Mouse (Mus musculus) embryonic facial prominence, embryonic 12.5 days (tissue): Measurements from ENCODE around the gene G6pc. TPM values are rescaled to one million over a fixed set of nuclear protein-coding genes. Genes with fewer than 3 reads are reported as not detected.

ENCODE experiments used
- ATAC-seq: fragments of 200-750 bp; cut with Nextera tagmentation; 2 replicates; pipeline ENCODE4 v1.8.0; 2017; ENCODE audit not compliant: insufficient number of reproducible peaks, insufficient read depth, low FRiP score, low TSS enrichment
- H3K27ac ChIP-seq: fragments of 300-500 bp; sonication (generic); 2 replicates; pipeline ENCODE4 v1.5.1; 2016; ENCODE audit warnings: mild to moderate bottlenecking
- H3K27me3 ChIP-seq: fragments of 300-500 bp; sonication (generic); 2 replicates; pipeline ENCODE4 v1.6.1; 2016; ENCODE audit warnings: mild to moderate bottlenecking, moderate library complexity
- H3K36me3 ChIP-seq: fragments of 300-500 bp; sonication (generic); 2 replicates; pipeline ENCODE4 v1.6.1; 2016; ENCODE audit warnings: mild to moderate bottlenecking
- H3K4me1 ChIP-seq: fragments of 300-500 bp; sonication (generic); 2 replicates; pipeline ENCODE4 v1.6.1; 2016
- H3K4me2 ChIP-seq: fragments of 300-500 bp; sonication (generic); replicated peaks from 2 replicates; pipeline ENCODE4 v1.6.1; 2016; ENCODE audit warnings: mild to moderate bottlenecking, moderate library complexity
- H3K4me3 ChIP-seq: fragments of 300-500 bp; sonication (generic); 2 replicates; pipeline ENCODE4 v1.5.1; 2016; ENCODE audit warnings: mild to moderate bottlenecking
- H3K9ac ChIP-seq: fragments of 300-500 bp; sonication (generic); 2 replicates; pipeline ENCODE4 v1.6.1; 2016; ENCODE audit warnings: mild to moderate bottlenecking, moderate library complexity
- H3K9me3 ChIP-seq: fragments of 300-500 bp; sonication (generic); 2 replicates; pipeline ENCODE4 v1.6.1; 2016; ENCODE audit warnings: mild to moderate bottlenecking, moderate library complexity
- WGBS: fragments of 180-500 bp; shearing (Covaris S2); methylation state at CpG from one replicate; pipeline ENCODE4 v1.1.7; 2016; 5-methylcytosine and 5-hydroxymethylcytosine counted together
- polyA plus RNA-seq: library from polyadenylated mRNA; unstranded; fragments of >200 nt; fragmentation: Nextera tagmentation; extraction: Ambion mirVana; gene quantifications from 2 replicates; pipeline ENCODE4 v1.2.1, GENCODE M21; 2016

The G6pc gene
- polyA plus RNA-seq, 1 experiment from 2014 or later = not detected

DNA sequence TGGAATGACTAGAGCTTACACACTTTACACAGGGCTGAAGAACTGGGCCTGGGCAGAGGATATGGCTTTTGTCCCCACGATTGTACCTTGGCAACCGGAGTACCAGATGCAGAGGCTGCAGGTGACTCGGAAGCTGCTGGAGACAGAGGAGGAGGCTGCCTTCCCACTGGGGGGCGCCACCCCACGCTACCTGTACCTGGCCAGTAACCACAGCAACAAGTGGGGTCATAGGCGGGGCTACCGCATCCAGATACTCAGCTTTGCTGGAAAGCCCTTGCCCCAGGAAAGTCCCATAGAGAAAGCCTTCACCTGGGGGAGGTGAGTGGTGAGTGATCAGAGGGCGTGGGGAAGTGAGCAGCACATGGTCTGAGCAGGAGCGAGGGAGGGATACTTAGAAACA, 31.7 kb upstream of the G6pc start:
- Histone ChIP-seq H3K36me3 (no peaks in the 10 kb centered on the region), H3K9ac (no peak overlapping the region), H3K27me3 (no peaks in the 10 kb centered on the region), H3K27ac (no peak overlapping the region), H3K4me2 (no peak overlapping the region), H3K9me3 (no peaks in the 10 kb centered on the region), H3K4me1 (peaks cover 18% of the 10 kb centered on the region), H3K4me3 (no peak overlapping the region)
- 87% methylated on average over 9 of the region's 9 CpGs for whole genome bisulfite sequencing
- no peak for ATAC-seq

GRCm38 (mm10) chr11:101338123-101338760, 29.1 kb upstream of the G6pc start:
- ATAC-seq = peak; percentile 88
- WGBS = under 1% methylated on average over 9 of the region's 9 CpGs
- H3K9ac ChIP-seq = no peak overlapping the region
- H3K27ac ChIP-seq = peak overlapping the region; percentile 84
- peak overlapping the region; percentile 53 for H3K4me2 ChIP-seq
- peaks cover 18% of the 10 kb centered on the region for H3K4me1 ChIP-seq
- H3K27me3 ChIP-seq = no peaks in the 10 kb centered on the region
- no peaks in the 10 kb centered on the region for H3K36me3 ChIP-seq
- H3K4me3 ChIP-seq = peak overlapping the region; percentile 32
- H3K9me3 ChIP-seq = no peaks in the 10 kb centered on the region

DNA sequence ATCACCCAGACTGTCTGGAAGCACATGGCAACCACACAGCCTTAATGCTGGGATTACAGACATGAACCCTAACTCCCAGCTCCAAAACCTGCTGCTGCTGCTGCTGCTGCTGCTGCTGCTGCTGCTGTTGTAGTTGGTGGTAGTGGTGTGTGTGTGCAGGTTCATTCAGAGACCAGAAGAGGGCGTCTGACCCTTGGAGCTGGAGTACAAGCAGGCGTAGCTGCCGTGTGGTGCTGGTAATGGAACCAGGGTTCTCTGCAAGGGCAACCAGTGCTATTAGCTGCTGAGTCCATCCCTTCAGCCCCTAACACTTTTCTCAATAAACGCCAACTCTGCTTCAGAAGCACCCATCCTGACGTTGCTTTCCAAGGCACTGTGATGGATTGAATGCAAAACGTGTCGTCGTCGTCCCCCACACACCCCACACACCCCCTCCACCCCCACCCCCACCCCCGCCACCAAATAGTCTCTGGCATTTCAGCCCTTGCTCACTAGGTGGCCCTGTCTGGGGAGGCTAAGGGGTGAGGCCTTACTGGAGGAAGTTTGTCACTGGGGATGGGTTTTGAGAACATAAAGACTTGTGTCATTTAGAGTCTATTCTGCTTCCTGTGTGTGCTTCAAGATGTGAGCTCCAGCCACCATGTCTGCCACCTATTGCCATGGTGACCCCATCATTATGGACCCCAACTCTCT, 20.1 kb upstream of the G6pc start:
- H3K9me3 ChIP-seq = no peaks in the 10 kb centered on the region
- 77% methylated on average over 10 of the region's 10 CpGs for WGBS
- H3K27ac ChIP-seq = no peak overlapping the region
- no peaks in the 10 kb centered on the region for H3K36me3 ChIP-seq
- no peak for ATAC-seq
- H3K4me3 ChIP-seq = no peak overlapping the region
- H3K27me3 ChIP-seq = no peaks in the 10 kb centered on the region
- no peak overlapping the region for H3K9ac ChIP-seq
- H3K4me1 ChIP-seq = 0 out of 2 replicates have a peak, but pooled peaks cover 4% of the 10 kb centered on the region
- no peak overlapping the region for H3K4me2 ChIP-seq

DNA sequence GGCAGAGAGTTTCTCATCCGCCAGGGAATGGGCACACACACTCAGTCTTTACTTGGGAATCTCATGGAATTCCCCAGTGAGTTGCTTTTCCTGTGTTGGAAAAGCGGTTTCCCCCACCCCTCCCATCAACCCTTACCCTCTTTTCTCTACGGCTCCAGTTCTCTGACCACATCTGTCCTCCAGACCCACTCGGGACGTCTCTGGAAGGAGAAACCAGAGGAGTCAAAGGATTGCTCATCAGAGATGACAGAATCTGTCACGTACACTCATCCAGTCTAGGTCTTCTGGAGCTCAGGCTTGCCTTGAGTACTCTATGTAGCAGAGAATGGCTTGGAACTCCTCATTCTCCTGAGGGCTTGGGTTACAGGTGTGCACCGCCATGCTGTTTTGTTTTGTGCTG, 18.6 kb upstream of the G6pc start:
- no peak for ATAC-seq
- H3K27ac ChIP-seq = peak overlapping the region; percentile 7; the same call in 1 of the 2 replicates
- no peaks in the 10 kb centered on the region for H3K9me3 ChIP-seq
- H3K4me2 ChIP-seq = no peak overlapping the region
- H3K9ac ChIP-seq = no peak overlapping the region
- no peaks in the 10 kb centered on the region for H3K27me3 ChIP-seq
- WGBS = 54% methylated on average over 7 of the region's 7 CpGs
- no peaks in the 10 kb centered on the region for H3K36me3 ChIP-seq
- H3K4me1 ChIP-seq = 0 out of 2 replicates have a peak, but pooled peaks cover 4% of the 10 kb centered on the region
- H3K4me3 ChIP-seq = no peak overlapping the region

GRCm38 (mm10) chr11:101349216-101349615, 18.1 kb upstream of the G6pc start:
- H3K4me1 ChIP-seq = 0 out of 2 replicates have a peak, but pooled peaks cover 4% of the 10 kb centered on the region
- no peak overlapping the region for H3K27ac ChIP-seq
- H3K9me3 ChIP-seq = no peaks in the 10 kb centered on the region
- ATAC-seq = no peak
- no peaks in the 10 kb centered on the region for H3K27me3 ChIP-seq
- H3K4me2 ChIP-seq = no peak overlapping the region
- WGBS = 55% methylated on average over 3 of the region's 3 CpGs
- no peak overlapping the region for H3K4me3 ChIP-seq
- no peak overlapping the region for H3K9ac ChIP-seq
- no peaks in the 10 kb centered on the region for H3K36me3 ChIP-seq

GRCm38 (mm10) chr11:101351100-101351720, 16.2 kb upstream of the G6pc start:
- H3K4me2 ChIP-seq = no peak overlapping the region
- H3K4me1 ChIP-seq = 0 out of 2 replicates have a peak, but pooled peaks cover 4% of the 10 kb centered on the region
- no peak for ATAC-seq
- 49% methylated on average over 11 of the region's 11 CpGs for WGBS
- no peaks in the 10 kb centered on the region for H3K36me3 ChIP-seq
- H3K9me3 ChIP-seq = no peaks in the 10 kb centered on the region
- no peak overlapping the region for H3K4me3 ChIP-seq
- H3K27me3 ChIP-seq = no peaks in the 10 kb centered on the region
- H3K27ac ChIP-seq = no peak overlapping the region
- H3K9ac ChIP-seq = no peak overlapping the region

GRCm38 (mm10) chr11:101351721-101352111, 15.6 kb upstream of the G6pc start:
- H3K4me2 ChIP-seq = no peak overlapping the region
- no peaks in the 10 kb centered on the region for H3K36me3 ChIP-seq
- no peak for ATAC-seq
- no peaks in the 10 kb centered on the region for H3K27me3 ChIP-seq
- no peaks in the 10 kb centered on the region for H3K9me3 ChIP-seq
- no peak overlapping the region for H3K27ac ChIP-seq
- no peak overlapping the region for H3K9ac ChIP-seq
- H3K4me3 ChIP-seq = no peak overlapping the region
- WGBS = 46% methylated on average over 3 of the region's 3 CpGs
- H3K4me1 ChIP-seq = 0 out of 2 replicates have a peak, but pooled peaks cover 4% of the 10 kb centered on the region

DNA sequence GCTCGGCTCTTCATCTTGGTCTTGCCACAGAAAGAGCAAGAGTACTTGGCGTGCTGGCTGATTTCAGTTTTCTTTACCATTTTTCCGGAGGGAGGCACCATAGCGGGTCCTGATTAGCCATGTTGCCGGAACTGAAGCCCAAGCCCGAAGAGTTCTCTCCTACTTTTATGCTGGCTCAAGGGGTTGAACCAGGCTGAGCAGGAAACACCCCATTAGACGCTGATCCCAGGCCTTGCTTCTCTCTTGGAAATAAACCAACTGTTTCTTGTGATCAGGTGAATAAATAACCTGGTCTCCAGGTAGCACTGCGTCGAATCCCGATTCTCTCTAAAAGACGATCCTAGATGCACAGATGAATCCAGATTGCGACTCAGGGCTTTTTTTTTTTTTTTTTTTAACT, 13.9 kb upstream of the G6pc start:
- H3K4me3 ChIP-seq = no peak overlapping the region
- no peaks in the 10 kb centered on the region for H3K36me3 ChIP-seq
- H3K27me3 ChIP-seq = no peaks in the 10 kb centered on the region
- no peak for ATAC-seq
- 0 out of 2 replicates have a peak, but pooled peaks cover 4% of the 10 kb centered on the region for H3K4me1 ChIP-seq
- H3K9me3 ChIP-seq = no peaks in the 10 kb centered on the region
- 87% methylated on average over 12 of the region's 12 CpGs for WGBS
- no peak overlapping the region for H3K9ac ChIP-seq
- H3K4me2 ChIP-seq = no peak overlapping the region
- H3K27ac ChIP-seq = no peak overlapping the region

- Histone ChIP-seq H3K9me3 (no peaks in the 10 kb centered on the region), H3K9ac (no peak overlapping the region), H3K4me3 (no peak overlapping the region), H3K36me3 (no peaks in the 10 kb centered on the region), H3K4me2 (no peak overlapping the region), H3K4me1 (no peaks in the 10 kb centered on the region), H3K27me3 (no peaks in the 10 kb centered on the region), H3K27ac (no peak overlapping the region)
- no peak for ATAC-seq
- WGBS = 78% methylated on average over 5 of the region's 5 CpGs
These were observed 12.8 kb upstream of the G6pc start for GRCm38 (mm10) chr11:101354438-101355010.

DNA sequence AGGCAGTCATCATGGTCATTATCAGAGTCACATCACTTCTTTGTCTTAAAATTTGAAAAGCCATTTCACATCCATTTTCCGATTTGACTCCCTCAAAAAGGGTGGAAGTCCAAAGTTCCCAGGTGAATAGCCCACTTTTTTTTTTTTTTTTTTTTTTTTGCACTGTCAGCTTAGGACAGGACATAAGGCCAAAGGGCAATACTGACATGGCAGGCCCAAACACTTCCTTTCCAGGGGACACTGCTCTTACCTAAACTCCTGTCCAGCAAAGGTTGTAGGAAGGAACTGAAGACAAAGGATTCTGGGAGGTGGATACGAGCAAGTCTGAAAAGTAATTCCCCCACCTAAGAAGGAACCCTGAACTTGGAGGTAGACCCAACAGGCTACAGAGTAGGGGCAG, 11.4 kb upstream of the G6pc start:
- H3K27me3 ChIP-seq = no peaks in the 10 kb centered on the region
- H3K4me3 ChIP-seq = no peak overlapping the region
- H3K9me3 ChIP-seq = no peaks in the 10 kb centered on the region
- no peak overlapping the region for H3K4me2 ChIP-seq
- no peaks in the 10 kb centered on the region for H3K4me1 ChIP-seq
- H3K36me3 ChIP-seq = no peaks in the 10 kb centered on the region
- no peak for ATAC-seq
- no peak overlapping the region for H3K9ac ChIP-seq
- H3K27ac ChIP-seq = no peak overlapping the region
- 84% methylated on average over 2 of the region's 2 CpGs for WGBS

GRCm38 (mm10) chr11:101357505-101358182, 9.7 kb upstream of the G6pc start:
- Histone ChIP-seq H3K9ac (no peak overlapping the region), H3K9me3 (no peaks in the 10 kb centered on the region), H3K36me3 (no peaks in the 10 kb centered on the region), H3K4me1 (no peaks in the 10 kb centered on the region), H3K27me3 (no peaks in the 10 kb centered on the region), H3K4me2 (no peak overlapping the region), H3K4me3 (no peak overlapping the region), H3K27ac (no peak overlapping the region)
- WGBS = 83% methylated on average over 3 of the region's 3 CpGs
- ATAC-seq = no peak
